8 mouse cellular contexts compared by ENCODE assay signal in genomic region chr2:173257610-173258009, GRCm38 (mm10). TPM values are rescaled to one million over a fixed set of nuclear protein-coding genes. Genes with fewer than 3 reads are reported as not detected.
DNase-seq lines count a peak whose midpoint lies in the region; ATAC-seq and TF ChIP-seq lines count a peak whose summit lies in the region.

No protein-coding gene starts in this region.

- peak; percentile 51 for ATAC-seq in frontal cortex, adult (ENCODE audit: low TSS enrichment)
- peak; percentile 42 to 70 for ATAC-seq in hematopoietic stem cell, adult 5-6 weeks (replicated peaks in 1 of 2; ENCODE audit: insufficient read depth in 1 of 2, low FRiP score in 2 of 2, low TSS enrichment in 1 of 2, low read depth in 1 of 2, poor library complexity in 2 of 2, severe bottlenecking in 2 of 2)
- no peak for ATAC-seq in liver, embryonic 12.5 days

- no peak overlapping the region for H3K4me2 ChIP-seq in liver, embryonic 12.5 days

- H3K79me3 ChIP-seq in C2C12 (ENCODE audit: low read depth), result peaks cover 93% of the 10 kb centered on the region

- no peak overlapping the region for H3K9ac ChIP-seq in liver, embryonic 12.5 days

- H3K4me3 ChIP-seq in C2C12 (ENCODE audit: insufficient read depth, poor library complexity, severe bottlenecking), result no peak overlapping the region
- H3K4me3 ChIP-seq in liver, embryonic 12.5 days, result no peak overlapping the region

- H3ac ChIP-seq in C2C12 (ENCODE audit: control insufficient read depth, insufficient read length, low read depth), result peak overlapping the region; percentile 4

- no peak for TF ChIP-seq CTCF in C2C12 (IDR thresholded peaks at IDR 0.05; ENCODE audit: control insufficient read depth, insufficient read depth, insufficient read length)
- no peak for TF ChIP-seq CTCF in brain, embryonic 14.5 days (IDR thresholded peaks at IDR 0.05; ENCODE audit: borderline replicate concordance, extremely low read depth, insufficient read depth, insufficient read length)

- peaks cover 29% of the 10 kb centered on the region for H3K36me3 ChIP-seq in C2C12 (ENCODE audit: control insufficient read depth, insufficient read depth)
- H3K36me3 ChIP-seq in liver, embryonic 12.5 days, result no peaks in the 10 kb centered on the region

- WGBS in liver, embryonic 12.5 days (ENCODE audit: insufficient replicate concordance), result 39% methylated on average over 7 of the region's 7 CpGs

- DNase-seq in brain, embryonic 14.5 days (ENCODE audit: low read depth), result peak; percentile 96
- peak; percentile 79 to 84 for DNase-seq in left cerebral cortex, postnatal 10 days (ENCODE audit: extremely low spot score in 1 of 2, low spot score in 2 of 2)
- DNase-seq in ovary, postnatal 14 days (ENCODE audit: low spot score), result peak; percentile 43
- DNase-seq in retina, embryonic 14.5 days (ENCODE audit: low spot score), result no peak

- H3K27me3 ChIP-seq in C2C12 (ENCODE audit: control insufficient read depth, insufficient read depth, insufficient read length), result no peaks in the 10 kb centered on the region
- peaks cover 10% of the 10 kb centered on the region; the same call in 1 of the 2 replicates for H3K27me3 ChIP-seq in liver, embryonic 12.5 days (replicated peaks)

- TF ChIP-seq POLR2A in brain, embryonic 14.5 days (IDR thresholded peaks at IDR 0.05; ENCODE audit: borderline replicate concordance, extremely low read depth, insufficient read depth, insufficient read length, poor library complexity, severe bottlenecking), result no peak

- H3K79me2 ChIP-seq in C2C12 (ENCODE audit: control insufficient read depth, insufficient read depth), result peaks cover 100% of the 10 kb centered on the region

- no peak overlapping the region for H3K27ac ChIP-seq in liver, embryonic 12.5 days

- intact Hi-C loops in left cerebral cortex, postnatal 10 days (cut with DNase I), result no loop called here

- H3K9me3 ChIP-seq in liver, embryonic 12.5 days (replicated peaks), result no peaks in the 10 kb centered on the region

- no peaks in the 10 kb centered on the region for H3K4me1 ChIP-seq in liver, embryonic 12.5 days

TF ChIP-seq in C2C12, 6 proteins besides CTCF, POLR2A, EP300 and RAD21:
- no peak for TF ChIP-seq MAX (IDR thresholded peaks at IDR 0.05)
- peak; percentile 38 for TF ChIP-seq MYOD1 (IDR thresholded peaks at IDR 0.05; ENCODE audit: control insufficient read depth, insufficient read length, low read depth)

RNA-seq across cellular contexts. Expression of gene Pmepa1, which starts 18.7 kb away (rescaled TPM):
- 180 TPM for polyA plus RNA-seq in C2C12 (2012; fragmentation: generic; extraction: Trizol)
- 25.5 and 31.7 TPM in 2 replicates for polyA plus RNA-seq in brain, embryonic 14.5 days (2012; rRNA removed)
- total RNA-seq in hematopoietic stem cell, adult 5-6 weeks (2017), result 0.40 TPM in 1 of 2 replicates, not detected in the other
- total RNA-seq in left cerebral cortex, postnatal 10 days (2021), result 10 to 100 TPM; 40.5 to 44.0 TPM
- polyA plus RNA-seq in liver, embryonic 12.5 days (2016; fragmentation: Nextera tagmentation; extraction: Ambion mirVana), result 0.24 and 0.37 TPM in 2 replicates

RNA-seq across cellular contexts. Expression of gene Zbp1, which starts 38.9 kb away (rescaled TPM):
- 0.08 TPM for polyA plus RNA-seq in C2C12 (2012; fragmentation: generic; extraction: Trizol)
- polyA plus RNA-seq in brain, embryonic 14.5 days (2012; rRNA removed), result 0.18 and 0.40 TPM in 2 replicates
- total RNA-seq in hematopoietic stem cell, adult 5-6 weeks (2017), result 4.6 and 12.5 TPM in 2 replicates
- total RNA-seq in left cerebral cortex, postnatal 10 days (2021), result under 1 TPM in 1 of 2 experiments, not detected in 1; 0.12 TPM
- polyA plus RNA-seq in liver, embryonic 12.5 days (2016; fragmentation: Nextera tagmentation; extraction: Ambion mirVana), result 0.21 and 0.36 TPM in 2 replicates

Comparison
In these comparisons a context has a peak if more than half of its experiments do, and no peak if none do; other contexts are left out.
1. RNA of gene Pmepa1, which starts 18.7 kb away (polyA plus RNA-seq): 180 TPM in C2C12 (single experiment) and 25.5 to 31.7 TPM in brain, embryonic 14.5 days; 0.24 to 0.37 TPM in liver, embryonic 12.5 days; every median in the first group is over 10 times any median in the second.